Mouse (Mus musculus): ENCODE measurements around the gene Ifnk.

DNA sequence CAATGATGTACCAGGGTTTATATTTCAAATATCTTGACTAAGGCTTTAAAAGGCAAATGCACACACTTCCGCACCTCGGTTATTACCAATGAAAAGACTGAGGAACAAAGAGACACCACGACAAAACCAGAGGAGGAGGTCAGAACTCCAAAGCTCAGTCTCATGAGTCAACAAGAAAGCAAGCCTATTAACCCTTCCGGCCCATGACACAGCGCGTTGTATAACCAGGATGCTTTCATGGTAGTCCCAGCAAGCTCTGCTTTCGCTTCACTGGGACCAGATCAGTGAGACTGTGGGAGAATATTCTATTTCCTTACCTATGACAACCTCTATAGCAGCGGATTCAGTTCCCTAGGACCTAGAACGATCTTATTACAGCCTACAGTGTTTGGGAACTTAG is 25.1 kb upstream of the Ifnk start:
- TF ChIP-seq CTCF (conservative IDR thresholded peaks at IDR 0.05; ENCODE audit: low read length) (no peak), POU5F1 (IDR thresholded peaks at IDR 0.05; ENCODE audit: borderline replicate concordance, low read length) (no peak)
